Mouse (Mus musculus) layer of hippocampus, adult 18-20 months (tissue): Measurements from ENCODE around the gene Olfr11. TPM values are rescaled to one million over a fixed set of nuclear protein-coding genes. Genes with fewer than 3 reads are reported as not detected.

ENCODE experiments used
- DNase-seq, 2 experiments: peaks; one replicate each; pipeline ENCODE4 v3.0.0; 2022; ENCODE audit warnings: low spot score in 2 of 2
- long read RNA-seq: library from polyadenylated mRNA; stranded (forward); transcript quantifications from one replicate; pipeline ENCODE4 v2.0.0, GENCODE M21; 2021
- total RNA-seq, 2 experiments: library from RNA; stranded (reverse); gene quantifications; 2 replicates each; pipeline ENCODE4 v1.2.3; 2021

Olfr11 gene
- not detected for total RNA-seq
- long read RNA-seq = 0 reads

DNA sequence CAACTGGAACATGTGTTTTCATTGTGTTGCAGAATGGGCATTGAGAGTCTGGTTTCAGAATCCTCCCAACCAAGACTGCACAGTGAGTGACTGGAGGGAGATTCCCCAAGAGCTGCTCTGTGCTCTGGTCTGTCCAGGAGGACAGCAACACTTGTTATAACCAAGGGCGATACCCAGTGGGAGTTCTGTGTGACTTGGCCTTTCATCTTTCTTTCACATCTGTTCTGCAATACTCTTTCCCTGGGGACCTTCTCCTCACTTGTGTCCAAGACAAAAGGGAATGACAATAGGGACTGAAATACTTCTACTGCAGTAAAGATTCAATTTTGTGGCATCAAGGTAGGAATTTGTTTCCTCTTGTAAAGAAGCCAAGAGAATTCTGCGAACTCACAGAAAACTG is at the start of gene Olfr11:
Gene Olfr11 (minus strand): TSS at position 101 of the 400 bp plus-strand sequence.
- DNase-seq = no peak

DNA sequence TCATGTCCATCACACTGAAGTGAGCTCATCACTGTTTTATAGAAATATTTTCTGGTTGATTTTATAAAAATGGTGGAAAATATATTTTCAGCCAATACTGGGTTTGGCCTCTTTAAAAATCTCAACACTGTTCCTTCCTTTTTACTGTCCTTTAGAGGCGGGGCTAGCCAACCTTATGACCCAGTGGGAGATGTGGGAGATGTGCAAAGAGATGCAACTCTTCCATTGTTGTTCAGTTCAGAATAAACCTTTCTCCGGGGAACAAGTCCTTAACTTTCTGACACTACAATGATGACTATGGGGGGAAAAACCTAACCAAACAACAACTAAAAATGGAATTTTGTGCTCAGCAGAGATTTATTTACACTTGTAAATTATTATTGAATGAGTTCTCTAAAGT is 35.0 kb upstream of the Olfr11 start, which contains the start of gene Olfr1360:
Gene Olfr1360 (minus strand): TSS at position 101 of the 400 bp plus-strand sequence.
- no peak for DNase-seq

DNA sequence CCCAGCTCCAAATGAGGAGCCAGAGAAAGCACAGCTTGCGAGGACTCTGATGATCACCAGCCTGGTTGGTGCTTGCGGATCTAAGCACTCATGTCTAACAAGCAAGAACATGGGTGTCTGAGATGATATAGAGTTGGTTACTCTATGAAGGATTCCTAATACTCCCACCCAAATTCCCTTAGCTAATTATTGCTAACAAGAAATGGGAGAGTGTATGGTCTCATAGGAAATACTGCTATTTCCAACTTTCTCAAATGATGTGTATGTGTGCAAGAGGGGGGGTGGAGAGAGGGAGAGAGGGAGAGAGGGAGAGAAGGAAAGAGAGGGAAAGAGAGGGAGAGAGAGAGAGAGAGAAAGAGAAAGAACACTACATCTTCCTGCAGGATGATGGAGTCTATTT is 21.0 kb upstream of the Olfr11 start, which contains the start of gene Olfr1361:
Gene Olfr1361 (minus strand): TSS at position 101 of the 400 bp plus-strand sequence.
- no peak for DNase-seq

DNA sequence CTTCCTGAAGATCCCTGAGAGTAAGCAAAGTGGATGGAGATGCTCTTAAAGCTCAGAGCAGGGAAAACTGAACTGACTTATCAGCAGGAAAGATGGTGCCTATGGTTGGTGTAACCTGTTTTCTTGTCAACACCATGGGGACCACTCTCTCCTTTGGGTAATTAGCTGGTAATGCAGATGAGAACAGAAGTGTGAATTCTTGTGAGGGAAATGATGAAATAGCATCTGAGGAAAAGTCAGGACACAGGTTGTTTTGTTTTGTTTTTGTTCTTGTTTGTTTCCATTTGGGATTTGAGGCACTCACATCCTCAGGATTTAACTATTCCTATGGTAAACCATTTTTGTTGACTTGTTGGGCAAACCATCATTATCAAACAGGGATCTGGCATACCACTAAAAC is 28.4 kb downstream of the Olfr11 start, which contains the start of gene Olfr1362:
Gene Olfr1362 (minus strand): TSS at position 101 of the 400 bp plus-strand sequence.
- no peak for DNase-seq

DNA sequence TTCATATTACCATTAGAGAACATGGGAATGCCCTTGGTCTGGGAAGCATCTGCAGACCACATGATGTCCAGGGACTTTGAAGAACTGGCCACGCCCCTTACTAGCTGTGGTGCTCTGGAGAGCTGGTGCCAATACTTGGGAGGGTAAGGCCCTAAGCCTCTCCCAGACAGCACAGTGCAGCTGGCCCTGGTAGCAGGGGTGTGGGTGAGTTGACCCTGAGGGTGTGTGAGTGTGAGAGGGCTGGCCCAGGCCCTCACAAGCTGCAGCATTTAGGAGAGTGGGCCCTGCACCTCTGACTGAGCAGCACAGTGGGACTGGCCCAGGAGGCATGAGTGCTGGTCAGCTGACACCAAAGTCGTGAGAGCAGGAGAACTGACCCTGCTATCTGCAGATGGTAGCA is 50.7 kb downstream of the Olfr11 start:
- no peak for DNase-seq

Other genes starting within 250 kb of the Olfr11 start
- gene Zkscan3, start 239.8 kb downstream of the Olfr11 start, total RNA-seq = 10 to 100 TPM; 36.9 to 41.3 TPM
- 1 to 10 TPM; 1.1 to 1.6 TPM for gene Pgbd1, start 201.5 kb downstream of the Olfr11 start, total RNA-seq
- gene Zscan26, start 188.8 kb downstream of the Olfr11 start, total RNA-seq = 10 to 100 TPM; 54.4 to 55.9 TPM
- under 1 TPM; 0.57 to 0.96 TPM for gene Nkapl, start 174.0 kb downstream of the Olfr11 start, total RNA-seq
- 1 to 10 TPM; 5.9 to 6.6 TPM for gene Zkscan4, start 163.6 kb downstream of the Olfr11 start, total RNA-seq
- gene Gm10065, start 163.1 kb downstream of the Olfr11 start, total RNA-seq = not detected
- 10 to 100 TPM; 20.5 to 23.0 TPM for gene AK157302, start 147.3 kb downstream of the Olfr11 start, total RNA-seq
- 10 to 100 TPM; 56.7 to 70.9 TPM for gene Gm11273, start 141.1 kb downstream of the Olfr11 start, total RNA-seq
- gene Zkscan8, start 111.4 kb downstream of the Olfr11 start, total RNA-seq = 10 to 100 TPM; 16.8 to 18.7 TPM
- not detected for gene Olfr1366, start 99.7 kb downstream of the Olfr11 start, total RNA-seq
- not detected for gene Olfr1535, start 82.6 kb downstream of the Olfr11 start, total RNA-seq
- not detected for gene Olfr1364, start 60.8 kb downstream of the Olfr11 start, total RNA-seq
- gene Olfr1362, start 28.5 kb downstream of the Olfr11 start, total RNA-seq = not detected
- gene Olfr1361, start 20.9 kb upstream of the Olfr11 start, total RNA-seq = not detected
- not detected for gene Olfr1360, start 34.9 kb upstream of the Olfr11 start, total RNA-seq
- not detected for gene Olfr1359, start 55.6 kb upstream of the Olfr11 start, total RNA-seq
- gene Hist1h2bl, start 73.6 kb upstream of the Olfr11 start, total RNA-seq = 10 to 100 TPM; 27.6 to 36.7 TPM
- gene Hist1h2ai, start 73.9 kb upstream of the Olfr11 start, total RNA-seq = 10 to 100 TPM in 1 of 2 experiments, 1 to 10 TPM in 1; 8.2 to 48.5 TPM
- 10 to 100 TPM; 48.4 to 55.7 TPM for gene Hist1h3h, start 75.1 kb upstream of the Olfr11 start, total RNA-seq
- 1 to 10 TPM; 2.9 to 3.3 TPM for gene Hist1h2bm, start 79.5 kb upstream of the Olfr11 start, total RNA-seq
- 10 to 100 TPM; 14.8 to 23.1 TPM for gene Hist1h4j, start 92.5 kb upstream of the Olfr11 start, total RNA-seq
- 100 to 1,000 TPM; 282 to 318 TPM for gene Hist1h4k, start 108.0 kb upstream of the Olfr11 start, total RNA-seq
- gene Hist1h2ak, start 111.3 kb upstream of the Olfr11 start, total RNA-seq = 10 to 100 TPM; 11.8 to 15.2 TPM
- gene Hist1h2bn, start 111.6 kb upstream of the Olfr11 start, total RNA-seq = 1 to 10 TPM; 2.7 to 6.6 TPM
- gene Hist1h1b, start 138.1 kb upstream of the Olfr11 start, total RNA-seq = 1 to 10 TPM; 4.4 to 4.9 TPM
- 10 to 100 TPM; 45.5 to 56.3 TPM for gene Hist1h3i, start 140.9 kb upstream of the Olfr11 start, total RNA-seq
- gene Hist1h2an, start 144.7 kb upstream of the Olfr11 start, total RNA-seq = not detected
- 1 to 10 TPM; 4.7 to 5.9 TPM for gene Hist1h2bp, start 144.9 kb upstream of the Olfr11 start, total RNA-seq
- gene Hist1h2bq, start 167.7 kb upstream of the Olfr11 start, total RNA-seq = 10 to 100 TPM; 36.0 to 39.2 TPM
- gene Hist1h2ao, start 167.9 kb upstream of the Olfr11 start, total RNA-seq = 10 to 100 TPM; 10.7 to 27.7 TPM
- 100 to 1,000 TPM; 262 to 266 TPM for gene Hist1h4m, start 169.2 kb upstream of the Olfr11 start, total RNA-seq
- 10 to 100 TPM; 39.3 to 58.5 TPM for gene Hist1h4n, start 189.7 kb upstream of the Olfr11 start, total RNA-seq
- gene Hist1h2ap, start 191.0 kb upstream of the Olfr11 start, total RNA-seq = 10 to 100 TPM in 1 of 2 experiments, not detected in 1; 24.8 TPM
- gene Hist1h2br, start 191.2 kb upstream of the Olfr11 start, total RNA-seq = 10 to 100 TPM; 36.0 to 38.4 TPM